Mouse (Mus musculus): ENCODE results near the gene Npnt.

- TF ChIP-seq CTCF (IDR thresholded peaks at IDR 0.05; ENCODE audit: low read depth) (no peak), EP300 (IDR thresholded peaks at IDR 0.05; ENCODE audit: low read depth) (no peak)
Observed at GRCm38 (mm10) chr3:132934649-132935048, 15.4 kb downstream of the Npnt start.

Measured in liver, embryonic 14.5 days (tissue).